Mouse (Mus musculus) cerebellum, adult 9-10 months (tissue): Measurements from ENCODE around the gene Tstd3.

Source experiments
- DNase-seq: peaks from one replicate; pipeline ENCODE4 v3.0.0; 2022

Gene Tstd3

GRCm38 (mm10) chr4:21766863-21767304, at the start of gene Tstd3, which contains the start of gene Usp45:
Gene Tstd3, minus strand, starts transcription at chr4:21767212.
Gene Usp45, plus strand, starts transcription at chr4:21767156.
- peak; percentile 92 for DNase-seq

GRCm38 (mm10) chr4:21814029-21814428, 47.0 kb upstream of the Tstd3 start:
- DNase-seq: peak; percentile 53

GRCm38 (mm10) chr4:21812635-21813034, 45.6 kb upstream of the Tstd3 start:
- no peak for DNase-seq

GRCm38 (mm10) chr4:21810608-21811007, 43.6 kb upstream of the Tstd3 start:
- DNase-seq: no peak

GRCm38 (mm10) chr4:21807204-21807603, 40.2 kb upstream of the Tstd3 start:
- DNase-seq: no peak

GRCm38 (mm10) chr4:21801620-21802019, 34.6 kb upstream of the Tstd3 start:
- no peak for DNase-seq

- no peak for DNase-seq
These were observed 34.0 kb upstream of the Tstd3 start for GRCm38 (mm10) chr4:21801013-21801412.

- no peak for DNase-seq
These were observed 26.6 kb upstream of the Tstd3 start for GRCm38 (mm10) chr4:21793631-21794030.

- no peak for DNase-seq
These were observed 22.8 kb upstream of the Tstd3 start for GRCm38 (mm10) chr4:21789836-21790235.

- no peak for DNase-seq
These were observed 21.9 kb upstream of the Tstd3 start for GRCm38 (mm10) chr4:21788903-21789302.

- DNase-seq: no peak
These were observed 19.3 kb upstream of the Tstd3 start for GRCm38 (mm10) chr4:21786268-21786667.

- no peak for DNase-seq
These were observed 14.1 kb upstream of the Tstd3 start for GRCm38 (mm10) chr4:21780816-21781726.

GRCm38 (mm10) chr4:21776946-21777265, 9.9 kb upstream of the Tstd3 start:
- no peak for DNase-seq

GRCm38 (mm10) chr4:21776091-21776945, 9.3 kb upstream of the Tstd3 start:
- peak; percentile 92 for DNase-seq

GRCm38 (mm10) chr4:21772306-21772705, 5.3 kb upstream of the Tstd3 start:
- no peak for DNase-seq

GRCm38 (mm10) chr4:21771064-21771463, 4.1 kb upstream of the Tstd3 start:
- no peak for DNase-seq

- DNase-seq: peak; percentile 21
These were observed 695 bp downstream of the Tstd3 start for GRCm38 (mm10) chr4:21766171-21766862.

GRCm38 (mm10) chr4:21763827-21764226, 3.2 kb downstream of the Tstd3 start:
- DNase-seq: no peak

GRCm38 (mm10) chr4:21761416-21762160, 5.4 kb downstream of the Tstd3 start:
- DNase-seq: no peak

GRCm38 (mm10) chr4:21758860-21759259, 8.2 kb downstream of the Tstd3 start:
- no peak for DNase-seq

GRCm38 (mm10) chr4:21755123-21755789, 11.8 kb downstream of the Tstd3 start:
- no peak for DNase-seq

- DNase-seq: no peak
These were observed 21.3 kb downstream of the Tstd3 start for GRCm38 (mm10) chr4:21745723-21746122.
